Mouse (Mus musculus) kidney, embryonic 15.5 days (tissue): ENCODE data around the gene Wdr45b. TPM values are rescaled to one million over a fixed set of nuclear protein-coding genes. Genes with fewer than 3 reads are reported as not detected.
A peak's percentile ranks its signal among the peaks of the same experiment; 100 is the strongest.
"Not testable (repeated sequence)": the region's sequence is repeated elsewhere in the genome, so short reads cannot be mapped to it uniquely, and the experiment has no call there.

ENCODE experiments used
- ATAC-seq: fragments of 200-750 bp; cut with Nextera tagmentation; replicated peaks from 2 replicates; pipeline ENCODE4 v1.8.0; 2017; ENCODE audit warnings: moderate TSS enrichment; ENCODE audit not compliant: low FRiP score
- H3K27ac ChIP-seq: fragments of 300-500 bp; sonication (generic); 2 replicates; pipeline ENCODE4 v1.5.1; 2015; ENCODE audit warnings: mild to moderate bottlenecking, inconsistent platforms
- H3K27me3 ChIP-seq: fragments of 300-500 bp; sonication (generic); 2 replicates; pipeline ENCODE4 v1.6.1; 2015; ENCODE audit warnings: inconsistent platforms
- H3K36me3 ChIP-seq: fragments of 300-500 bp; sonication (generic); 2 replicates; pipeline ENCODE4 v1.6.1; 2015; ENCODE audit warnings: inconsistent platforms
- H3K4me1 ChIP-seq: fragments of 300-500 bp; sonication (generic); 2 replicates; pipeline ENCODE4 v1.6.1; 2015; ENCODE audit warnings: inconsistent platforms
- H3K4me2 ChIP-seq: fragments of 300-500 bp; sonication (generic); 2 replicates; pipeline ENCODE4 v1.6.1; 2015; ENCODE audit warnings: moderate library complexity, mild to moderate bottlenecking, inconsistent platforms
- H3K4me3 ChIP-seq: fragments of 300-500 bp; sonication (generic); replicated peaks from 2 replicates; pipeline ENCODE4 v1.5.1; 2015; ENCODE audit warnings: mild to moderate bottlenecking, inconsistent platforms
- H3K9ac ChIP-seq: fragments of 300-500 bp; sonication (generic); 2 replicates; pipeline ENCODE4 v1.6.1; 2015; ENCODE audit warnings: mild to moderate bottlenecking, inconsistent platforms
- H3K9me3 ChIP-seq: fragments of 300-500 bp; sonication (generic); replicated peaks from 2 replicates; pipeline ENCODE4 v1.6.1; 2016; ENCODE audit warnings: inconsistent platforms
- WGBS: fragments of 180-500 bp; shearing (Covaris S2); methylation state at CpG from one replicate; pipeline ENCODE4 v1.1.7; 2015; ENCODE audit warnings: mixed read lengths; 5-methylcytosine and 5-hydroxymethylcytosine counted together
- microRNA-seq: library from miRNA; unstranded; fragments of <30 nt; microRNA quantifications from one replicate; pipeline ENCODE4, GENCODE M21; 2016
- polyA plus RNA-seq: library from polyadenylated mRNA; unstranded; fragments of >200 nt; fragmentation: Nextera tagmentation; extraction: Ambion mirVana; gene quantifications from 2 replicates; pipeline ENCODE4 v1.2.1, GENCODE M21; 2015

The Wdr45b gene
- polyA plus RNA-seq, 1 experiment from 2014 or later: 90.5 TPM

- not testable (repeated sequence) for ATAC-seq, H3K4me1 ChIP-seq, H3K9me3 ChIP-seq, H3K4me3 ChIP-seq, H3K27ac ChIP-seq, H3K4me2 ChIP-seq, H3K27me3 ChIP-seq, H3K9ac ChIP-seq
- 69% methylated on average over 6 of the region's 6 CpGs for WGBS
- peaks cover 79% of the 10 kb centered on the region for H3K36me3 ChIP-seq
Measured at GRCm38 (mm10) chr11:121307712-121308111, 46.5 kb downstream of the Wdr45b start.

DNA sequence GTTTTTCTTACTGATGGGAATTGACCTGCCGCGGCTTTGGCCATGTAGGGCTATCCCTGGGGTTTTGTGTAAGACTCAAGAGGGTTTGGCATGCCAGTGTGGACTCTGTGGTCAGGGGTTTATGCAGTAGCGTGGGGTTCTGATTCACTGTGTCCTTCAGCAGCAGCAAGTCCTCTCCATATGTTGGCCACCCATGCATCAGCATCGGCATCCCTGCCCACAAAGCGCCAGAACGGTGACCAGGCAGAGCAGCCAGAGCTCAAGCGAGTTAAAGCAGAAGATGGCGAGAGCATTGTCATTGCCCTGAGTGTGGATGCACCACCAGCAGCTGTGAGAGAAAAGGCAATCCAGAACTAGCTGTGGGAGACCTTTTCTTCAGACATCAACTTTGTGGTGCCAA lies 47.6 kb downstream of the Wdr45b start:
- no peak for ATAC-seq
- no peak overlapping the region for H3K27ac ChIP-seq
- no peaks in the 10 kb centered on the region for H3K27me3 ChIP-seq
- no peak overlapping the region for H3K9ac ChIP-seq
- no peaks in the 10 kb centered on the region for H3K4me1 ChIP-seq
- no peak overlapping the region for H3K4me2 ChIP-seq
- no peak overlapping the region for H3K4me3 ChIP-seq
- H3K36me3 ChIP-seq: peaks cover 90% of the 10 kb centered on the region
- 94% methylated on average over 8 of the region's 8 CpGs for WGBS
- H3K9me3 ChIP-seq: peaks cover 7% of the 10 kb centered on the region; the same call in 1 of the 2 replicates

GRCm38 (mm10) chr11:121305371-121305770 lies 48.9 kb downstream of the Wdr45b start:
- Histone ChIP-seq H3K9me3 (peaks cover 4% of the 10 kb centered on the region; the same call in 1 of the 2 replicates), H3K9ac (no peak overlapping the region), H3K36me3 (peaks cover 96% of the 10 kb centered on the region), H3K27ac (no peak overlapping the region), H3K4me3 (no peak overlapping the region), H3K4me2 (no peak overlapping the region), H3K4me1 (no peaks in the 10 kb centered on the region), H3K27me3 (no peaks in the 10 kb centered on the region)
- WGBS: 95% methylated on average over 6 of the region's 6 CpGs
- ATAC-seq: no peak

GRCm38 (mm10) chr11:121300265-121300664 lies 54.0 kb downstream of the Wdr45b start:
- peaks cover 95% of the 10 kb centered on the region for H3K36me3 ChIP-seq

GRCm38 (mm10) chr11:121298493-121298892 lies 55.8 kb downstream of the Wdr45b start:
- WGBS: 84% methylated on average over 8 of the region's 8 CpGs
- H3K27me3 ChIP-seq: no peaks in the 10 kb centered on the region
- no peak overlapping the region for H3K4me3 ChIP-seq
- no peak for ATAC-seq
- H3K4me1 ChIP-seq: no peaks in the 10 kb centered on the region
- H3K27ac ChIP-seq: no peak overlapping the region
- no peak overlapping the region for H3K9ac ChIP-seq
- H3K4me2 ChIP-seq: no peak overlapping the region
- peaks cover 93% of the 10 kb centered on the region for H3K36me3 ChIP-seq
- no peaks in the 10 kb centered on the region for H3K9me3 ChIP-seq

More at GRCm38 (mm10) chr11:121300265-121300664, 54.0 kb downstream of the Wdr45b start:
- no peak overlapping the region for H3K4me2 ChIP-seq
- no peaks in the 10 kb centered on the region for H3K9me3 ChIP-seq
- WGBS: 75% methylated on average over 9 of the region's 9 CpGs
- no peaks in the 10 kb centered on the region for H3K27me3 ChIP-seq
- no peak overlapping the region for H3K4me3 ChIP-seq
- no peaks in the 10 kb centered on the region for H3K4me1 ChIP-seq
- no peak overlapping the region; the same call in 1 of the 2 replicates for H3K27ac ChIP-seq
- H3K9ac ChIP-seq: no peak overlapping the region
- ATAC-seq: peak; percentile 62

GRCm38 (mm10) chr11:121294771-121295170 lies 59.5 kb downstream of the Wdr45b start:
- H3K9me3 ChIP-seq: no peaks in the 10 kb centered on the region

GRCm38 (mm10) chr11:121289859-121290258 lies 64.4 kb downstream of the Wdr45b start:
- 93% methylated on average over 3 of the region's 3 CpGs for WGBS
- ATAC-seq: no peak
- Histone ChIP-seq H3K27ac (no peak overlapping the region), H3K4me1 (no peaks in the 10 kb centered on the region), H3K9me3 (no peaks in the 10 kb centered on the region), H3K36me3 (peaks cover 96% of the 10 kb centered on the region), H3K4me2 (no peak overlapping the region), H3K27me3 (no peaks in the 10 kb centered on the region), H3K9ac (no peak overlapping the region), H3K4me3 (no peak overlapping the region)

More at GRCm38 (mm10) chr11:121294771-121295170, 59.5 kb downstream of the Wdr45b start:
- H3K27ac ChIP-seq: no peak overlapping the region
- H3K4me2 ChIP-seq: no peak overlapping the region
- no peaks in the 10 kb centered on the region for H3K27me3 ChIP-seq
- H3K4me3 ChIP-seq: no peak overlapping the region
- H3K9ac ChIP-seq: no peak overlapping the region
- H3K4me1 ChIP-seq: no peaks in the 10 kb centered on the region
- WGBS: 94% methylated on average over 5 of the region's 5 CpGs
- no peak for ATAC-seq
- peaks cover 93% of the 10 kb centered on the region for H3K36me3 ChIP-seq

DNA sequence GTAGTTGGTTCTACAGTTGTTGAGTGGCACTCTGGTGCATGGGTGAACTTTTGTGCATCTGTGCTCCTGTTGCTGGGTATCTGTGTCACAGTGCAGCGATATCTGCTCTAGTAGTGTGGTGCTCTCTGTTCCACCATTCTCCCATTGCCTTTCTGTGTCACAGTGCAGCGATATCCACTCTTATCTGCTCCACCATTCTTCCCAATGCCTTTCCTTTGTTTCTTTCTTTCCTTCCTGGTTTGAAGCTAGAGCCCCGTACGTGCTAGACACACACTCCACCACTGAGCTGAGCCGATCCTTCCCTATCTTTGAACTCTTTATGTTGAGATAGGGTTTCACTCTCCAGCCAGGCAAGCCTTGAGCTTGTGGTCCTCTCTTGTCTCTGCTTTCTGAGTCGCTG lies 71.3 kb downstream of the Wdr45b start:
- no peak overlapping the region for H3K27ac ChIP-seq
- no peaks in the 10 kb centered on the region for H3K9me3 ChIP-seq
- ATAC-seq: no peak
- H3K9ac ChIP-seq: no peak overlapping the region
- no peak overlapping the region for H3K4me2 ChIP-seq
- H3K27me3 ChIP-seq: no peaks in the 10 kb centered on the region
- WGBS: 68% methylated on average over 6 of the region's 6 CpGs
- no peak overlapping the region for H3K4me3 ChIP-seq
- H3K4me1 ChIP-seq: no peaks in the 10 kb centered on the region
- H3K36me3 ChIP-seq: peaks cover 39% of the 10 kb centered on the region

- Histone ChIP-seq H3K4me2 (no peak overlapping the region), H3K36me3 (peaks cover 24% of the 10 kb centered on the region), H3K9me3 (no peaks in the 10 kb centered on the region), H3K4me1 (no peaks in the 10 kb centered on the region), H3K4me3 (no peak overlapping the region), H3K27me3 (no peaks in the 10 kb centered on the region), H3K9ac (no peak overlapping the region), H3K27ac (no peak overlapping the region)
- ATAC-seq: no peak
- WGBS: 87% methylated on average over 3 of the region's 3 CpGs
Measured at GRCm38 (mm10) chr11:121278011-121278410, 76.2 kb downstream of the Wdr45b start.

- WGBS: 89% methylated on average over 8 of the region's 8 CpGs
- Histone ChIP-seq H3K9ac (no peak overlapping the region), H3K4me3 (no peak overlapping the region), H3K4me2 (no peak overlapping the region), H3K9me3 (no peaks in the 10 kb centered on the region), H3K27ac (no peak overlapping the region), H3K36me3 (peaks cover 29% of the 10 kb centered on the region), H3K4me1 (no peaks in the 10 kb centered on the region), H3K27me3 (no peaks in the 10 kb centered on the region)
- ATAC-seq: no peak
Measured at GRCm38 (mm10) chr11:121277516-121277915, 76.7 kb downstream of the Wdr45b start.

Small RNA genes within 50 kb of the gene (microRNA-seq; reads per million reads assigned to microRNA genes)
- 0.44 reads per million for gene Mir7236

Other genes starting within 250 kb of the Wdr45b start
- gene Tex19.2, start 235.8 kb downstream of the Wdr45b start, polyA plus RNA-seq: not detected in 2 replicates
- gene Tex19.1, start 208.3 kb downstream of the Wdr45b start, polyA plus RNA-seq: 0.09 TPM in 1 of 2 replicates, not detected in the other
- gene Uts2r, start 194.2 kb downstream of the Wdr45b start, polyA plus RNA-seq: 0.09 TPM in 1 of 2 replicates, not detected in the other
- gene Hexdc, start 150.0 kb downstream of the Wdr45b start, polyA plus RNA-seq: 9.6 and 13.7 TPM in 2 replicates
- gene Ogfod3, start 149.7 kb downstream of the Wdr45b start, polyA plus RNA-seq: 31.7 and 32.0 TPM in 2 replicates
- 32.6 and 34.4 TPM in 2 replicates for gene Cybc1, start 125.1 kb downstream of the Wdr45b start, polyA plus RNA-seq
- gene Narf, start 117.2 kb downstream of the Wdr45b start, polyA plus RNA-seq: 53.8 and 60.5 TPM in 2 replicates
- gene Foxk2, start 94.5 kb downstream of the Wdr45b start, polyA plus RNA-seq: 8.0 TPM in 2 replicates
- 5.5 and 6.8 TPM in 2 replicates for gene Rab40b, start 33.8 kb upstream of the Wdr45b start, polyA plus RNA-seq
- 8.7 and 9.9 TPM in 2 replicates for gene Fn3krp, start 67.0 kb upstream of the Wdr45b start, polyA plus RNA-seq
- gene Fn3k, start 80.5 kb upstream of the Wdr45b start, polyA plus RNA-seq: 2.6 and 2.7 TPM in 2 replicates
- 33.9 and 37.4 TPM in 2 replicates for gene Tbcd, start 97.5 kb upstream of the Wdr45b start, polyA plus RNA-seq
- 0.67 and 0.77 TPM in 2 replicates for gene Zfp750, start 164.9 kb upstream of the Wdr45b start, polyA plus RNA-seq